ENCODE assay signal across 36 mouse cellular contexts in genomic region chr6:24600134-24600533, GRCm38 (mm10). TPM values are rescaled to one million over a fixed set of nuclear protein-coding genes. Genes with fewer than 3 reads are reported as not detected.
A peak's percentile ranks its signal among the peaks of the same experiment; 100 is the strongest.
DNase-seq lines count a peak whose midpoint lies in the region; ATAC-seq and TF ChIP-seq lines count a peak whose summit lies in the region.
"Had no signal": no experiment of that assay in that cellular context is flagged by ENCODE, and none has a peak within 500 bp of the region (broad histone marks: within the 10 kb centered on the region; RNA-seq: fewer than 3 reads in every experiment).

No protein-coding gene starts in this region.

- no peak overlapping the region for H3K4me3 ChIP-seq in forebrain, postnatal 0 days (ENCODE audit: low read depth, low read length)
- H3K4me3 ChIP-seq in forebrain, embryonic 16.5 days (replicated peaks; ENCODE audit: low read length): no peak overlapping the region
- peak overlapping the region; percentile 60 for H3K4me3 ChIP-seq in heart, embryonic 10.5 days
- peak overlapping the region; percentile 50 for H3K4me3 ChIP-seq in heart, embryonic 15.5 days
- no peak overlapping the region for H3K4me3 ChIP-seq in midbrain, embryonic 13.5 days (replicated peaks)
- H3K4me3 ChIP-seq: erythroblast, embryonic 14.5 days; hindbrain, embryonic 12.5 days; intestine, embryonic 15.5 days; limb, embryonic 10.5 days; limb, embryonic 15.5 days; liver, embryonic 13.5 days; midbrain, embryonic 15.5 days had no signal

- 83% methylated on average over 6 of the region's 6 CpGs for WGBS in forebrain, postnatal 0 days
- 85% methylated on average over 6 of the region's 6 CpGs for WGBS in forebrain, embryonic 16.5 days
- WGBS in heart, embryonic 10.5 days: 52% methylated on average over 6 of the region's 6 CpGs
- WGBS in heart, embryonic 15.5 days: 46% methylated on average over 6 of the region's 6 CpGs
- 89% methylated on average over 6 of the region's 6 CpGs for WGBS in midbrain, embryonic 13.5 days

- ATAC-seq in forebrain, postnatal 0 days: peak; percentile 27; the same call in 1 of the 2 replicates
- ATAC-seq in forebrain, embryonic 16.5 days: no peak
- ATAC-seq in heart, embryonic 15.5 days (replicated peaks; ENCODE audit: insufficient number of reproducible peaks, insufficient read depth, low FRiP score, low read depth): no peak
- no peak for ATAC-seq in midbrain, embryonic 13.5 days
- ATAC-seq: hindbrain, postnatal 0 days; intestine, embryonic 15.5 days; lung, postnatal 0 days; midbrain, embryonic 15.5 days had no signal

- no peaks in the 10 kb centered on the region for H3K27me3 ChIP-seq in forebrain, postnatal 0 days (ENCODE audit: insufficient read depth, low read length)
- no peaks in the 10 kb centered on the region for H3K27me3 ChIP-seq in forebrain, embryonic 16.5 days (replicated peaks; ENCODE audit: control insufficient read depth, insufficient read depth, low read length)
- no peaks in the 10 kb centered on the region for H3K27me3 ChIP-seq in heart, embryonic 10.5 days (ENCODE audit: insufficient read depth, poor library complexity, severe bottlenecking)
- no peaks in the 10 kb centered on the region for H3K27me3 ChIP-seq in heart, embryonic 15.5 days
- H3K27me3 ChIP-seq in midbrain, embryonic 13.5 days: no peaks in the 10 kb centered on the region
- H3K27me3 ChIP-seq: hindbrain, embryonic 12.5 days; intestine, embryonic 15.5 days; limb, embryonic 15.5 days; liver, embryonic 13.5 days; midbrain, embryonic 15.5 days had no signal

- no peaks in the 10 kb centered on the region for H3K36me3 ChIP-seq in forebrain, postnatal 0 days (ENCODE audit: insufficient read depth)
- H3K36me3 ChIP-seq in forebrain, embryonic 16.5 days (ENCODE audit: control insufficient read depth, insufficient read depth): no peaks in the 10 kb centered on the region
- H3K36me3 ChIP-seq in heart, embryonic 10.5 days: peaks cover 19% of the 10 kb centered on the region
- H3K36me3 ChIP-seq in heart, embryonic 15.5 days: peaks cover 15% of the 10 kb centered on the region
- no peaks in the 10 kb centered on the region for H3K36me3 ChIP-seq in midbrain, embryonic 13.5 days
- H3K36me3 ChIP-seq: hindbrain, embryonic 12.5 days; intestine, embryonic 15.5 days; limb, embryonic 10.5 days; limb, embryonic 15.5 days; liver, embryonic 13.5 days; midbrain, embryonic 15.5 days had no signal

- H3K27ac ChIP-seq in forebrain, postnatal 0 days (ENCODE audit: low read depth, low read length): no peak overlapping the region
- no peak overlapping the region for H3K27ac ChIP-seq in forebrain, embryonic 16.5 days (ENCODE audit: low read length)
- peak overlapping the region; percentile 92 for H3K27ac ChIP-seq in heart, embryonic 10.5 days
- peak overlapping the region; percentile 90 for H3K27ac ChIP-seq in heart, embryonic 15.5 days
- no peak overlapping the region for H3K27ac ChIP-seq in midbrain, embryonic 13.5 days
- H3K27ac ChIP-seq: hindbrain, embryonic 12.5 days; hindbrain, postnatal 0 days; intestine, embryonic 15.5 days; kidney, postnatal 0 days; limb, embryonic 10.5 days; limb, embryonic 15.5 days; liver, embryonic 13.5 days; macrophage; midbrain, embryonic 15.5 days; stomach, postnatal 0 days had no signal

- no peak for DNase-seq in forebrain, postnatal 0 days
- no peak for DNase-seq in heart, embryonic 10.5 days (ENCODE audit: low spot score)
- no peak for DNase-seq in heart, postnatal 36 days
- no peak for DNase-seq in heart, postnatal 14 days
- peak; percentile 56 for DNase-seq in skeletal muscle tissue, adult 2 months (ENCODE audit: low read depth, low spot score)
- DNase-seq: adrenal gland, adult 2 months; adrenal gland, postnatal 36 days; cerebellum, adult 18-20 months; cerebellum, postnatal 10 days; kidney, adult 2 months; kidney, postnatal 4 days; layer of hippocampus, postnatal 36 days; liver, embryonic 13.5 days; lung, adult 18-20 months; right cerebral cortex, adult 18-20 months; thymus, adult 18-20 months; thymus, postnatal 25 days had no signal

- intact Hi-C loops in heart, postnatal 36 days (cut with DNase I): no loop called here
- intact Hi-C loops in heart, postnatal 14 days (cut with DNase I): no loop called here

- TF ChIP-seq CTCF in forebrain, postnatal 0 days (IDR thresholded peaks at IDR 0.05; ENCODE audit: low read depth): no peak

- H3K4me1 ChIP-seq in forebrain, postnatal 0 days (ENCODE audit: insufficient read depth): no peaks in the 10 kb centered on the region
- no peaks in the 10 kb centered on the region for H3K4me1 ChIP-seq in forebrain, embryonic 16.5 days (replicated peaks; ENCODE audit: control insufficient read depth, insufficient read depth, low read length)
- peaks cover 35% of the 10 kb centered on the region for H3K4me1 ChIP-seq in heart, embryonic 10.5 days
- peaks cover 26% of the 10 kb centered on the region for H3K4me1 ChIP-seq in heart, embryonic 15.5 days (replicated peaks)
- peaks cover 5% of the 10 kb centered on the region; the same call in 1 of the 2 replicates for H3K4me1 ChIP-seq in midbrain, embryonic 13.5 days (replicated peaks)
- H3K4me1 ChIP-seq: hindbrain, embryonic 12.5 days; intestine, embryonic 15.5 days; limb, embryonic 10.5 days; limb, embryonic 15.5 days; liver, embryonic 13.5 days; midbrain, embryonic 15.5 days had no signal

- H3K4me2 ChIP-seq in forebrain, postnatal 0 days (ENCODE audit: low read depth): no peak overlapping the region
- H3K4me2 ChIP-seq in forebrain, embryonic 16.5 days (ENCODE audit: low read length): no peak overlapping the region
- peak overlapping the region; percentile 66 for H3K4me2 ChIP-seq in heart, embryonic 15.5 days
- no peak overlapping the region for H3K4me2 ChIP-seq in midbrain, embryonic 13.5 days (replicated peaks)
- H3K4me2 ChIP-seq: hindbrain, embryonic 12.5 days; intestine, embryonic 15.5 days; limb, embryonic 15.5 days; liver, embryonic 13.5 days; midbrain, embryonic 15.5 days had no signal

- no peaks in the 10 kb centered on the region for H3K9me3 ChIP-seq in forebrain, postnatal 0 days (ENCODE audit: low read length)
- no peaks in the 10 kb centered on the region for H3K9me3 ChIP-seq in forebrain, embryonic 16.5 days (ENCODE audit: control insufficient read depth, low read length)
- no peaks in the 10 kb centered on the region for H3K9me3 ChIP-seq in heart, embryonic 10.5 days
- H3K9me3 ChIP-seq in heart, embryonic 15.5 days (replicated peaks): no peaks in the 10 kb centered on the region
- H3K9me3 ChIP-seq in midbrain, embryonic 13.5 days: no peaks in the 10 kb centered on the region
- H3K9me3 ChIP-seq: hindbrain, embryonic 12.5 days; intestine, embryonic 15.5 days; limb, embryonic 10.5 days; limb, embryonic 15.5 days; liver, embryonic 13.5 days; midbrain, embryonic 15.5 days had no signal

- H3K9ac ChIP-seq in forebrain, postnatal 0 days: no peak overlapping the region
- H3K9ac ChIP-seq in forebrain, embryonic 16.5 days (replicated peaks; ENCODE audit: low read depth, low read length): no peak overlapping the region
- peak overlapping the region; percentile 64 for H3K9ac ChIP-seq in heart, embryonic 15.5 days
- H3K9ac ChIP-seq in midbrain, embryonic 13.5 days (replicated peaks): no peak overlapping the region
- H3K9ac ChIP-seq: hindbrain, embryonic 12.5 days; intestine, embryonic 15.5 days; limb, embryonic 15.5 days; liver, embryonic 13.5 days; midbrain, embryonic 15.5 days had no signal

RNA-seq across cellular contexts. Expression of gene Lmod2, which starts 2.6 kb away (rescaled TPM):
- total RNA-seq in forebrain, postnatal 0 days (2014; rRNA removed): 0.23 TPM in 1 of 2 replicates, not detected in the other
- polyA plus RNA-seq in forebrain, postnatal 0 days (2015; fragmentation: Nextera tagmentation; extraction: Ambion mirVana): not detected in 2 replicates
- polyA plus RNA-seq in forebrain, embryonic 16.5 days (2015; fragmentation: Nextera tagmentation; extraction: Ambion mirVana): not detected in 2 replicates
- polyA plus RNA-seq in heart, embryonic 10.5 days (2016; fragmentation: Nextera tagmentation; extraction: Ambion mirVana): 19.9 and 36.7 TPM in 2 replicates
- total RNA-seq in heart, postnatal 36 days (2021): 1,000 to 10,000 TPM in 1 of 2 experiments, 100 to 1,000 TPM in 1; 760 to 1,125 TPM
- polyA plus RNA-seq in heart, embryonic 15.5 days (2015; fragmentation: Nextera tagmentation; extraction: Ambion mirVana): 38.2 and 51.2 TPM in 2 replicates
- total RNA-seq in heart, postnatal 14 days (2021): 100 to 1,000 TPM; 413 to 423 TPM
- polyA plus RNA-seq in midbrain, embryonic 13.5 days (2015; fragmentation: Nextera tagmentation; extraction: Ambion mirVana): not detected in 2 replicates
- total RNA-seq: hindbrain, postnatal 0 days; layer of hippocampus, postnatal 36 days; neutrophil, adult 5-6 weeks had no signal
- polyA plus RNA-seq: adrenal gland, adult 2 months; brain, embryonic 14.5 days; cortical plate, adult 2 months; erythroblast, embryonic 14.5 days; forebrain, embryonic 11.5 days; hindbrain, embryonic 12.5 days; hindbrain, postnatal 0 days; intestine, embryonic 15.5 days; kidney, postnatal 0 days; macrophage; midbrain, embryonic 15.5 days; spleen, adult 2 months; stomach, postnatal 0 days had no signal

Comparison
In these comparisons a context has a peak if more than half of its experiments do, and no peak if none do; other contexts are left out.
1. H3K27ac ChIP-seq: peak in heart, embryonic 10.5 days (single experiment) and heart, embryonic 15.5 days (single experiment); none in forebrain, postnatal 0 days (single experiment), forebrain, embryonic 16.5 days (single experiment) and midbrain, embryonic 13.5 days (single experiment).
2. H3K4me3 ChIP-seq: peak in heart, embryonic 10.5 days (single experiment) and heart, embryonic 15.5 days (single experiment); none in forebrain, postnatal 0 days (single experiment), forebrain, embryonic 16.5 days (single experiment) and midbrain, embryonic 13.5 days (single experiment).
3. RNA of gene Lmod2, which starts 2.6 kb away (polyA plus RNA-seq): 38.2 to 51.2 TPM in heart, embryonic 15.5 days and 19.9 to 36.7 TPM in heart, embryonic 10.5 days; not detected in midbrain, embryonic 13.5 days, not detected in forebrain, postnatal 0 days and not detected in forebrain, embryonic 16.5 days; every median in the first group is over 10 times any median in the second.